Mouse (Mus musculus) megakaryocyte, embryonic 14.5 days (primary cell): ENCODE measurements around the gene Kdm7a.

Source experiments
- FLI1 ChIP-seq: IDR thresholded peaks from 2 replicates; pipeline ENCODE4 v1.6.1; 2012; ENCODE audit warnings: low read length, inconsistent platforms, mixed read lengths
- GATA1 ChIP-seq: IDR thresholded peaks from 3 replicates; pipeline ENCODE4 v1.6.1; 2012; ENCODE audit warnings: mixed read lengths, low read length, inconsistent platforms, borderline replicate concordance

DNA sequence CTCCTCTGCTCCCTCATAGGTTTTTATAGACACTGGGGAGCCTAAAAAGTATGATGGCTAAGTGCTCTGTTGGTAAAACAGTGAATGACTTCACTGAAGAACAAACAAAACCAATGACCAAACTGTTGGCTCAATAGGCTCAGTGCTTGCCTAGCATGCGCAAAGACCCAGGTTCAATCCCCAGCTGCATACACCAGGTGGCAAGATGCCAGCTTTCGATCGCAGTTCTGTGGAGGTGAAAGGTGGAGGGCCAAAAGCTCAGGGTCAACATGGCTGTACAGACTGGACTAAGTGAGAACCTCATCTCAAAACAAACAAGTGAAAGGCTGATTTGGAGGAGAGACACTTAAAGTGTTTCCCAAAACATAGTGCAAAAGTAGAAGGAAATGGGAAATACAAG is 10.5 kb upstream of the Kdm7a start:
- TF ChIP-seq GATA1, result no peak
- TF ChIP-seq FLI1, result no peak
